In genomic region chr11:51614256-51614655, GRCm38 (mm10) we compare ENCODE assay signal across 19 mouse cellular contexts. TPM values are rescaled to one million over a fixed set of nuclear protein-coding genes. Genes with fewer than 3 reads are reported as not detected.
DNase-seq lines count a peak whose midpoint lies in the region; ATAC-seq and TF ChIP-seq lines count a peak whose summit lies in the region.
"Had no signal": no experiment of that assay in that cellular context is flagged by ENCODE, and none has a peak within 500 bp of the region (broad histone marks: within the 10 kb centered on the region; RNA-seq: fewer than 3 reads in every experiment).

No protein-coding gene starts in this region.

- no peak overlapping the region for H3K4me2 ChIP-seq in forebrain, postnatal 0 days (ENCODE audit: low read depth)
- H3K4me2 ChIP-seq in forebrain, embryonic 12.5 days = no peak overlapping the region
- H3K4me2 ChIP-seq in lung, postnatal 0 days (replicated peaks; ENCODE audit: low read depth, low read length) = no peak overlapping the region
- H3K4me2 ChIP-seq in intestine, postnatal 0 days (replicated peaks; ENCODE audit: low read depth) = no peak overlapping the region
- H3K4me2 ChIP-seq: forebrain, embryonic 13.5 days; midbrain, embryonic 11.5 days had no signal

- no peak for ATAC-seq in forebrain, postnatal 0 days
- no peak for ATAC-seq in forebrain, embryonic 12.5 days (ENCODE audit: low FRiP score)
- ATAC-seq in lung, postnatal 0 days = no peak
- ATAC-seq in intestine, postnatal 0 days = no peak
- no peak for ATAC-seq in frontal cortex, adult (ENCODE audit: low TSS enrichment)
- ATAC-seq: forebrain, embryonic 13.5 days; hindbrain, embryonic 16.5 days had no signal

- WGBS in forebrain, postnatal 0 days = 80% methylated on average over 8 of the region's 8 CpGs
- 80% methylated on average over 8 of the region's 8 CpGs for WGBS in forebrain, embryonic 12.5 days
- WGBS in lung, postnatal 0 days = 69% methylated on average over 8 of the region's 8 CpGs
- 74% methylated on average over 8 of the region's 8 CpGs for whole genome bisulfite sequencing in intestine, postnatal 0 days

- no peak overlapping the region for H3K27ac ChIP-seq in forebrain, postnatal 0 days (ENCODE audit: low read depth, low read length)
- H3K27ac ChIP-seq in forebrain, embryonic 12.5 days = no peak overlapping the region
- H3K27ac ChIP-seq in lung, postnatal 0 days (ENCODE audit: low read length) = peak overlapping the region; percentile 96
- H3K27ac ChIP-seq in intestine, postnatal 0 days (ENCODE audit: low read depth, low read length) = 0 out of 2 replicates have a peak overlapping the region, but pooled peaks have one; percentile 91
- H3K27ac ChIP-seq: forebrain, embryonic 13.5 days had no signal

- intact Hi-C loops in heart, postnatal 14 days (cut with DNase I) = loop anchor here (10.0 kb wide), 1 partner anchor 391 kb away; the partner anchor contains the start of genes Cdkl3 and Ube2b

- no peak for DNase-seq in forebrain, postnatal 0 days
- DNase-seq in lung, postnatal 0 days (ENCODE audit: low spot score) = no peak
- DNase-seq in lung, postnatal 10 days = no peak
- no peak for DNase-seq in heart, postnatal 14 days
- no peak for DNase-seq in cerebellum, adult 9-11 months
- DNase-seq: cerebellum, adult 9-10 months; gastrocnemius, postnatal 36 days; kidney, adult 2 months; kidney, postnatal 36 days; lung, adult 18-20 months; right cerebral cortex, postnatal 25 days had no signal

- 0 out of 2 replicates have a peak, but pooled peaks cover 3% of the 10 kb centered on the region for H3K4me1 ChIP-seq in forebrain, postnatal 0 days (ENCODE audit: insufficient read depth)
- peaks cover 10% of the 10 kb centered on the region for H3K4me1 ChIP-seq in forebrain, embryonic 12.5 days
- H3K4me1 ChIP-seq in lung, postnatal 0 days (ENCODE audit: insufficient read depth, low read depth, low read length) = peaks cover 9% of the 10 kb centered on the region; the same call in 1 of the 2 replicates
- H3K4me1 ChIP-seq in intestine, postnatal 0 days (replicated peaks; ENCODE audit: control insufficient read depth, insufficient read depth, low read length) = peaks cover 6% of the 10 kb centered on the region; the same call in 1 of the 2 replicates

- H3K27me3 ChIP-seq in forebrain, postnatal 0 days (ENCODE audit: insufficient read depth, low read length) = no peaks in the 10 kb centered on the region
- H3K27me3 ChIP-seq in forebrain, embryonic 12.5 days = peaks cover 7% of the 10 kb centered on the region; the same call in 1 of the 2 replicates
- H3K27me3 ChIP-seq in lung, postnatal 0 days (replicated peaks; ENCODE audit: insufficient read depth, low read length) = no peaks in the 10 kb centered on the region
- no peaks in the 10 kb centered on the region for H3K27me3 ChIP-seq in intestine, postnatal 0 days (replicated peaks; ENCODE audit: control insufficient read depth, insufficient read depth, low read length)
- H3K27me3 ChIP-seq: limb, embryonic 15.5 days had no signal

- TF ChIP-seq EP300 in lung, postnatal 0 days (IDR thresholded peaks at IDR 0.05) = no peak

- no peaks in the 10 kb centered on the region for H3K36me3 ChIP-seq in forebrain, postnatal 0 days (ENCODE audit: insufficient read depth)
- H3K36me3 ChIP-seq in forebrain, embryonic 12.5 days (replicated peaks) = no peaks in the 10 kb centered on the region
- H3K36me3 ChIP-seq in lung, postnatal 0 days (ENCODE audit: insufficient read depth, low read length) = no peaks in the 10 kb centered on the region
- no peaks in the 10 kb centered on the region for H3K36me3 ChIP-seq in intestine, postnatal 0 days (ENCODE audit: control insufficient read depth, insufficient read depth)
- H3K36me3 ChIP-seq: heart, embryonic 10.5 days; limb, embryonic 15.5 days had no signal

- no peak overlapping the region for H3K4me3 ChIP-seq in forebrain, postnatal 0 days (ENCODE audit: low read depth, low read length)
- H3K4me3 ChIP-seq in forebrain, embryonic 12.5 days (replicated peaks) = no peak overlapping the region
- no peak overlapping the region for H3K4me3 ChIP-seq in lung, postnatal 0 days (ENCODE audit: low read depth, low read length)
- H3K4me3 ChIP-seq in intestine, postnatal 0 days (ENCODE audit: low read depth, low read length) = no peak overlapping the region
- H3K4me3 ChIP-seq: forebrain, embryonic 13.5 days; heart, embryonic 10.5 days; limb, embryonic 15.5 days had no signal

- H3K9me3 ChIP-seq in forebrain, postnatal 0 days (ENCODE audit: low read length) = no peaks in the 10 kb centered on the region
- H3K9me3 ChIP-seq in forebrain, embryonic 12.5 days = no peaks in the 10 kb centered on the region
- H3K9me3 ChIP-seq in lung, postnatal 0 days (ENCODE audit: low read length) = no peaks in the 10 kb centered on the region
- no peaks in the 10 kb centered on the region for H3K9me3 ChIP-seq in intestine, postnatal 0 days (ENCODE audit: control insufficient read depth)
- H3K9me3 ChIP-seq: forebrain, embryonic 13.5 days; heart, embryonic 10.5 days; limb, embryonic 15.5 days had no signal

- no peak overlapping the region for H3K9ac ChIP-seq in forebrain, postnatal 0 days
- no peak overlapping the region for H3K9ac ChIP-seq in forebrain, embryonic 12.5 days
- no peak overlapping the region for H3K9ac ChIP-seq in lung, postnatal 0 days (replicated peaks; ENCODE audit: low read depth)
- no peak overlapping the region for H3K9ac ChIP-seq in intestine, postnatal 0 days (ENCODE audit: low read depth, low read length)
- H3K9ac ChIP-seq: forebrain, embryonic 13.5 days; limb, embryonic 15.5 days had no signal

- TF ChIP-seq CTCF in forebrain, postnatal 0 days (IDR thresholded peaks at IDR 0.05; ENCODE audit: low read depth) = peak; percentile 12; the same call in 1 of the 2 replicates
- TF ChIP-seq CTCF in lung, postnatal 0 days (IDR thresholded peaks at IDR 0.05) = no peak; the same call in 1 of the 2 replicates
- TF ChIP-seq CTCF in intestine, postnatal 0 days (IDR thresholded peaks at IDR 0.05; ENCODE audit: low read depth) = peak; percentile 27

RNA-seq across cellular contexts. Expression of gene Nhp2, which starts 5.3 kb away (rescaled TPM):
- 66.5 and 81.2 TPM in 2 replicates for total RNA-seq in forebrain, postnatal 0 days (2014; rRNA removed)
- polyA plus RNA-seq in forebrain, postnatal 0 days (2015; fragmentation: Nextera tagmentation; extraction: Ambion mirVana) = 118 and 155 TPM in 2 replicates
- polyA plus RNA-seq in forebrain, embryonic 12.5 days (2016; fragmentation: Nextera tagmentation; extraction: Ambion mirVana) = 126 and 131 TPM in 2 replicates
- polyA plus RNA-seq in lung, postnatal 0 days (2015; fragmentation: Nextera tagmentation; extraction: Ambion mirVana) = 60.1 and 67.2 TPM in 2 replicates
- 98.2 and 101 TPM in 2 replicates for polyA plus RNA-seq in intestine, postnatal 0 days (2015; fragmentation: Nextera tagmentation; extraction: Ambion mirVana)
- total RNA-seq in heart, postnatal 14 days (2021) = 10 to 100 TPM; 19.5 to 21.3 TPM

RNA-seq across cellular contexts. Expression of gene Hnrnpab, which starts 7.6 kb away (rescaled TPM):
- 324 and 364 TPM in 2 replicates for total RNA-seq in forebrain, postnatal 0 days (2014; rRNA removed)
- 350 and 374 TPM in 2 replicates for polyA plus RNA-seq in forebrain, postnatal 0 days (2015; fragmentation: Nextera tagmentation; extraction: Ambion mirVana)
- 853 and 874 TPM in 2 replicates for polyA plus RNA-seq in forebrain, embryonic 12.5 days (2016; fragmentation: Nextera tagmentation; extraction: Ambion mirVana)
- 152 and 167 TPM in 2 replicates for polyA plus RNA-seq in lung, postnatal 0 days (2015; fragmentation: Nextera tagmentation; extraction: Ambion mirVana)
- polyA plus RNA-seq in intestine, postnatal 0 days (2015; fragmentation: Nextera tagmentation; extraction: Ambion mirVana) = 181 and 191 TPM in 2 replicates
- total RNA-seq in heart, postnatal 14 days (2021) = 100 to 1,000 TPM; 141 to 163 TPM

RNA-seq across cellular contexts. Expression of gene Rmnd5b, which starts 21.4 kb away (rescaled TPM):
- 70.7 and 88.2 TPM in 2 replicates for total RNA-seq in forebrain, postnatal 0 days (2014; rRNA removed)
- 74.4 and 75.9 TPM in 2 replicates for polyA plus RNA-seq in forebrain, postnatal 0 days (2015; fragmentation: Nextera tagmentation; extraction: Ambion mirVana)
- polyA plus RNA-seq in forebrain, embryonic 12.5 days (2016; fragmentation: Nextera tagmentation; extraction: Ambion mirVana) = 43.4 and 44.7 TPM in 2 replicates
- 43.2 and 46.4 TPM in 2 replicates for polyA plus RNA-seq in lung, postnatal 0 days (2015; fragmentation: Nextera tagmentation; extraction: Ambion mirVana)
- 32.4 and 34.2 TPM in 2 replicates for polyA plus RNA-seq in intestine, postnatal 0 days (2015; fragmentation: Nextera tagmentation; extraction: Ambion mirVana)
- 10 to 100 TPM; 16.0 to 16.3 TPM for total RNA-seq in heart, postnatal 14 days (2021)

RNA-seq across cellular contexts. Expression of gene Phykpl, which starts 29.7 kb away (rescaled TPM):
- total RNA-seq in forebrain, postnatal 0 days (2014; rRNA removed) = 5.6 and 7.9 TPM in 2 replicates
- 6.7 and 8.4 TPM in 2 replicates for polyA plus RNA-seq in forebrain, postnatal 0 days (2015; fragmentation: Nextera tagmentation; extraction: Ambion mirVana)
- polyA plus RNA-seq in forebrain, embryonic 12.5 days (2016; fragmentation: Nextera tagmentation; extraction: Ambion mirVana) = 15.1 and 16.4 TPM in 2 replicates
- 10.8 and 12.0 TPM in 2 replicates for polyA plus RNA-seq in lung, postnatal 0 days (2015; fragmentation: Nextera tagmentation; extraction: Ambion mirVana)
- 22.7 and 24.2 TPM in 2 replicates for polyA plus RNA-seq in intestine, postnatal 0 days (2015; fragmentation: Nextera tagmentation; extraction: Ambion mirVana)
- 10 to 100 TPM; 10.3 to 10.4 TPM for total RNA-seq in heart, postnatal 14 days (2021)

RNA-seq across cellular contexts. Expression of gene N4bp3, which starts 36.4 kb away (rescaled TPM):
- total RNA-seq in forebrain, postnatal 0 days (2014; rRNA removed) = 23.4 and 26.4 TPM in 2 replicates
- polyA plus RNA-seq in forebrain, postnatal 0 days (2015; fragmentation: Nextera tagmentation; extraction: Ambion mirVana) = 17.3 and 17.9 TPM in 2 replicates
- polyA plus RNA-seq in forebrain, embryonic 12.5 days (2016; fragmentation: Nextera tagmentation; extraction: Ambion mirVana) = 9.5 and 10.5 TPM in 2 replicates
- 43.9 and 44.7 TPM in 2 replicates for polyA plus RNA-seq in lung, postnatal 0 days (2015; fragmentation: Nextera tagmentation; extraction: Ambion mirVana)
- 8.5 and 8.8 TPM in 2 replicates for polyA plus RNA-seq in intestine, postnatal 0 days (2015; fragmentation: Nextera tagmentation; extraction: Ambion mirVana)
- total RNA-seq in heart, postnatal 14 days (2021) = 10 to 100 TPM; 22.1 to 23.1 TPM

Comparison
In these comparisons a context has a peak if more than half of its experiments do, and no peak if none do; other contexts are left out.
1. H3K27ac ChIP-seq: peak in lung, postnatal 0 days (single experiment) and intestine, postnatal 0 days (single experiment); none in forebrain, postnatal 0 days (single experiment) and forebrain, embryonic 12.5 days (single experiment).